Mouse (Mus musculus) intestine, postnatal 0 days (tissue): ENCODE data around the gene Adra2b. TPM values are rescaled to one million over a fixed set of nuclear protein-coding genes. Genes with fewer than 3 reads are reported as not detected.
A peak's percentile ranks its signal among the peaks of the same experiment; 100 is the strongest.

ENCODE experiments used
- ATAC-seq: fragments of 200-750 bp; cut with Nextera tagmentation; 2 replicates; pipeline ENCODE4 v1.8.0; 2017; ENCODE audit warnings: mild to moderate bottlenecking, moderate TSS enrichment, moderate library complexity
- H3K27ac ChIP-seq: fragments of 300-500 bp; sonication (generic); 2 replicates; pipeline ENCODE4 v1.5.1; 2014; ENCODE audit warnings: mild to moderate bottlenecking, low read depth, low read length, moderate library complexity
- H3K27me3 ChIP-seq: fragments of 300-500 bp; sonication (generic); replicated peaks from 2 replicates; pipeline ENCODE4 v1.6.1; 2014; ENCODE audit warnings: low read length, mixed read lengths; ENCODE audit not compliant: control insufficient read depth, insufficient read depth
- H3K36me3 ChIP-seq: fragments of 300-500 bp; sonication (generic); 2 replicates; pipeline ENCODE4 v1.6.1; 2014; ENCODE audit warnings: mild to moderate bottlenecking, moderate library complexity; ENCODE audit not compliant: control insufficient read depth, insufficient read depth
- H3K4me1 ChIP-seq: fragments of 300-500 bp; sonication (generic); replicated peaks from 2 replicates; pipeline ENCODE4 v1.6.1; 2014; ENCODE audit warnings: antibody characterized with exemption, low read length, mixed read lengths; ENCODE audit not compliant: control insufficient read depth, insufficient read depth
- H3K4me2 ChIP-seq: fragments of 300-500 bp; sonication (generic); replicated peaks from 2 replicates; pipeline ENCODE4 v1.6.1; 2014; ENCODE audit warnings: low read depth, mild to moderate bottlenecking, moderate library complexity
- H3K4me3 ChIP-seq: fragments of 300-500 bp; sonication (generic); 2 replicates; pipeline ENCODE4 v1.5.1; 2014; ENCODE audit warnings: low read depth, low read length
- H3K9ac ChIP-seq: fragments of 300-500 bp; sonication (generic); 2 replicates; pipeline ENCODE4 v1.6.1; 2014; ENCODE audit warnings: mild to moderate bottlenecking, low read depth, low read length
- H3K9me3 ChIP-seq: fragments of 300-500 bp; sonication (generic); 2 replicates; pipeline ENCODE4 v1.6.1; 2016; ENCODE audit warnings: mixed run types; ENCODE audit not compliant: control insufficient read depth
- CTCF ChIP-seq: sonication (generic); IDR thresholded peaks from 2 replicates; pipeline ENCODE4 v1.5.1; 2016; ENCODE audit warnings: low read depth, mild to moderate bottlenecking, control low read depth, antibody characterized with exemption, moderate library complexity
- WGBS: fragments of 180-500 bp; shearing (Covaris S2); extraction: QIAGEN DNeasy Blood & Tissue Kit; methylation state at CpG from one replicate; pipeline ENCODE4 v1.1.7; 2014; 5-methylcytosine and 5-hydroxymethylcytosine counted together
- polyA plus RNA-seq: library from polyadenylated mRNA; unstranded; fragments of >200 nt; fragmentation: Nextera tagmentation; extraction: Ambion mirVana; gene quantifications from 2 replicates; pipeline ENCODE4 v1.2.1, GENCODE M21; 2015

Adra2b gene
- 1.3 and 1.4 TPM in 2 replicates for polyA plus RNA-seq

- Histone ChIP-seq H3K9me3 (no peaks in the 10 kb centered on the region), H3K27ac (no peak within 1 kb of the TSS), H3K27me3 (peaks cover 54% of the 10 kb centered on the region), H3K4me1 (no peaks in the 10 kb centered on the region), H3K36me3 (no peaks in the 10 kb centered on the region), H3K4me3 (peak within 1 kb of the TSS; percentile 44), H3K9ac (no peak within 1 kb of the TSS), H3K4me2 (peak within 1 kb of the TSS; percentile 73)
- peak; percentile 92 for TF ChIP-seq CTCF
- under 1% methylated on average over 49 of the region's 49 CpGs for WGBS
- ATAC-seq = peak; percentile 67
These were observed at the start of gene Adra2b for GRCm38 (mm10) chr2:127362459-127363281. Gene Adra2b (plus strand): TSS chr2:127363208.

- no peak overlapping the region for H3K4me2 ChIP-seq
- no peak overlapping the region for H3K27ac ChIP-seq
- 54% methylated on average over 4 of the region's 4 CpGs for WGBS
- no peak for ATAC-seq
- TF ChIP-seq CTCF = peak; percentile 59
- no peaks in the 10 kb centered on the region for H3K36me3 ChIP-seq
- no peaks in the 10 kb centered on the region for H3K4me1 ChIP-seq
- H3K9ac ChIP-seq = no peak overlapping the region
- no peaks in the 10 kb centered on the region for H3K27me3 ChIP-seq
- H3K9me3 ChIP-seq = no peaks in the 10 kb centered on the region
- H3K4me3 ChIP-seq = no peak overlapping the region
These were observed 49.1 kb upstream of the Adra2b start for GRCm38 (mm10) chr2:127313878-127314277.

- 69% methylated on average over 6 of the region's 6 CpGs for WGBS
- Histone ChIP-seq H3K4me2 (no peak overlapping the region), H3K4me1 (no peaks in the 10 kb centered on the region), H3K27ac (no peak overlapping the region), H3K9ac (no peak overlapping the region), H3K9me3 (no peaks in the 10 kb centered on the region), H3K27me3 (no peaks in the 10 kb centered on the region), H3K4me3 (no peak overlapping the region), H3K36me3 (no peaks in the 10 kb centered on the region)
- no peak for ATAC-seq
- TF ChIP-seq CTCF = no peak
These were observed 48.4 kb upstream of the Adra2b start for GRCm38 (mm10) chr2:127314467-127315154.

GRCm38 (mm10) chr2:127315155-127315470 is 47.9 kb upstream of the Adra2b start:
- H3K36me3 ChIP-seq = no peaks in the 10 kb centered on the region
- no peak for ATAC-seq
- no peaks in the 10 kb centered on the region for H3K9me3 ChIP-seq
- H3K4me3 ChIP-seq = no peak overlapping the region
- no peak for TF ChIP-seq CTCF
- no peak overlapping the region for H3K9ac ChIP-seq
- no peaks in the 10 kb centered on the region for H3K27me3 ChIP-seq
- H3K27ac ChIP-seq = no peak overlapping the region
- H3K4me1 ChIP-seq = no peaks in the 10 kb centered on the region
- WGBS = 94% methylated on average over 1 of the region's 1 CpGs
- H3K4me2 ChIP-seq = no peak overlapping the region

GRCm38 (mm10) chr2:127316431-127316830 is 46.6 kb upstream of the Adra2b start:
- Histone ChIP-seq H3K27ac (no peak overlapping the region), H3K9me3 (no peaks in the 10 kb centered on the region), H3K9ac (no peak overlapping the region), H3K27me3 (no peaks in the 10 kb centered on the region), H3K36me3 (no peaks in the 10 kb centered on the region), H3K4me1 (no peaks in the 10 kb centered on the region), H3K4me2 (no peak overlapping the region), H3K4me3 (no peak overlapping the region)
- WGBS = 68% methylated on average over 5 of the region's 5 CpGs
- no peak for ATAC-seq
- no peak for TF ChIP-seq CTCF

GRCm38 (mm10) chr2:127318136-127318535 is 44.9 kb upstream of the Adra2b start:
- Histone ChIP-seq H3K36me3 (no peaks in the 10 kb centered on the region), H3K27me3 (no peaks in the 10 kb centered on the region), H3K4me1 (no peaks in the 10 kb centered on the region), H3K9me3 (no peaks in the 10 kb centered on the region), H3K4me2 (no peak overlapping the region), H3K4me3 (no peak overlapping the region), H3K27ac (no peak overlapping the region), H3K9ac (no peak overlapping the region)
- 77% methylated on average over 4 of the region's 4 CpGs for WGBS
- no peak for ATAC-seq
- TF ChIP-seq CTCF = no peak
